Mouse (Mus musculus) E14TG2a.4 (cell line): ENCODE data around the gene Slc24a4.

Experiments
- CTCF ChIP-seq: conservative IDR thresholded peaks from 2 replicates; pipeline ENCODE4 v1.5.1; 2014; ENCODE audit warnings: low read length
- POU5F1 ChIP-seq: IDR thresholded peaks from 2 replicates; pipeline ENCODE4 v1.6.1; 2014; ENCODE audit warnings: low read length, borderline replicate concordance

GRCm38 (mm10) chr12:102292501-102293215, 164.1 kb downstream of the Slc24a4 start:
- no peak for TF ChIP-seq CTCF
- TF ChIP-seq POU5F1, result no peak
